Mouse (Mus musculus) right cerebral cortex, postnatal 10 days (tissue): ENCODE results near the gene Zfp553.
"Not testable (repeated sequence)": the region's sequence is repeated elsewhere in the genome, so short reads cannot be mapped to it uniquely, and the experiment has no call there.

Experiments used
- DNase-seq, 2 experiments: peaks; one replicate each; pipeline ENCODE4 v3.0.0; 2021; ENCODE audit warnings: low spot score in 2 of 2

Gene Zfp553

DNA sequence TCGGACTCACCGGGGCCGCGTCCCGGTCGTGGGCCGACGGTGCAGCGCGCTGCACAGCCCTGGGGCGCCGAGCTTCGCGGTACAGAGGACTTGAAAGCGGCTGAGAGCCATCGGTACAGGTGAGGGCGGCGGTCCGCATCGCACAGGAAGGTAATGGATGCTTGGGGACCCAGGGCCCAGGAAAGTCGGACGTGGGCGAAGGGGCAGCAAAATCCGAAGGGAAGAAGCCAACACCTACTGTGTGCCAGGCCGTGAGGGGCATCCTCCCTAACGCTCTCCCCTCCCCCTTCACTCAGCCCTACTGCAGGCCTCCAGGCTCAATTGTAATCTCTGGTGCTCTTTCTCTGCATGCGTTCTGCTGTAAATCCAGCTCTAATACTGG lies 498 bp downstream of the Zfp553 start:
- no peak for DNase-seq

DNA sequence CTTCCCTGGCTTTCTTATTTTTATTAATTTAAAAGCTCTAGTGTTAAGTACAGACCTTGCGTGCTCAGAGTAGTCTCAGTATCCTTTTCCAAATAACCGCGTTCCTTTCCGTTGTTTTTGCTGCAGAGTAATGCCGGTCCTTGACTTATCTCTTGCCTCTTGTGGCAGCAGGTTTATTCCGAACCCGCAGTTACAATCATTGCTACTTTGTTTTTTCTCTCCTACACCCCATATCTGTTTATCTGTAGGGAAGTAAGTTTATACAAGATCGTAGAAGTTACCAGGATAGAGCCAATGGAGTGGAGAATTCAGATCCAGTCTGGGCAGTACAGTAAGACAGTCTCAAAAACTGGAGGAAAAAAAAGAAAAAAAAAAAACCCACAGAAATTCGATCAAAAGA lies 904 bp downstream of the Zfp553 start:
- DNase-seq, result no peak

DNA sequence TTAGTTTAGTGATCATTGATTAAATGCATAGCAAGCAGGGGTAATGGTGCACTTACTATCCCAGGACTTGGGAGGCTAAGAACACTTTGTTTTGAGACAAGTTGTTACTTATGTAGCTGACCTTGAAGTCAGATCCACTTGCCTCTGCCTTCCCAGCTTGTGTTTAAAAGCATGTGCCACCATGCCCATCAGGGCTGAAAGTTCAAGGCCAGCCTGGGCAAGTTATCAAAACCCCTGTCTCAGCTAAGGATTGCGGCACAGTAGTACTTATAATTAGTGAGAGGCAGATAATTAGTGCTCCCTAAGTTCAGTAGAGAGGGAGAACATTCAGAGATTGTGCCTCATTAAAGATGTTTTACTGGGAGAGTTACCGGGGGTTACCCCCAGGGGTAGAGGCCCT lies 1.9 kb downstream of the Zfp553 start:
- no peak for DNase-seq

- DNase-seq, result no peak
Observed at GRCm38 (mm10) chr7:127243361-127243867, 10.6 kb downstream of the Zfp553 start.

- DNase-seq, result peak; percentile 96
Observed at GRCm38 (mm10) chr7:127243870-127244657, 11.2 kb downstream of the Zfp553 start, which contains the start of gene Zfp771. Zfp771 (plus strand) TSS chr7:127244274.

GRCm38 (mm10) chr7:127244658-127245510 lies 12.0 kb downstream of the Zfp553 start:
- DNase-seq, result no peak

GRCm38 (mm10) chr7:127250511-127250910 lies 17.6 kb downstream of the Zfp553 start:
- not testable (repeated sequence) for DNase-seq

GRCm38 (mm10) chr7:127252414-127252813 lies 19.6 kb downstream of the Zfp553 start:
- DNase-seq, result no peak

GRCm38 (mm10) chr7:127253341-127253740 lies 20.5 kb downstream of the Zfp553 start:
- DNase-seq, result no peak

DNA sequence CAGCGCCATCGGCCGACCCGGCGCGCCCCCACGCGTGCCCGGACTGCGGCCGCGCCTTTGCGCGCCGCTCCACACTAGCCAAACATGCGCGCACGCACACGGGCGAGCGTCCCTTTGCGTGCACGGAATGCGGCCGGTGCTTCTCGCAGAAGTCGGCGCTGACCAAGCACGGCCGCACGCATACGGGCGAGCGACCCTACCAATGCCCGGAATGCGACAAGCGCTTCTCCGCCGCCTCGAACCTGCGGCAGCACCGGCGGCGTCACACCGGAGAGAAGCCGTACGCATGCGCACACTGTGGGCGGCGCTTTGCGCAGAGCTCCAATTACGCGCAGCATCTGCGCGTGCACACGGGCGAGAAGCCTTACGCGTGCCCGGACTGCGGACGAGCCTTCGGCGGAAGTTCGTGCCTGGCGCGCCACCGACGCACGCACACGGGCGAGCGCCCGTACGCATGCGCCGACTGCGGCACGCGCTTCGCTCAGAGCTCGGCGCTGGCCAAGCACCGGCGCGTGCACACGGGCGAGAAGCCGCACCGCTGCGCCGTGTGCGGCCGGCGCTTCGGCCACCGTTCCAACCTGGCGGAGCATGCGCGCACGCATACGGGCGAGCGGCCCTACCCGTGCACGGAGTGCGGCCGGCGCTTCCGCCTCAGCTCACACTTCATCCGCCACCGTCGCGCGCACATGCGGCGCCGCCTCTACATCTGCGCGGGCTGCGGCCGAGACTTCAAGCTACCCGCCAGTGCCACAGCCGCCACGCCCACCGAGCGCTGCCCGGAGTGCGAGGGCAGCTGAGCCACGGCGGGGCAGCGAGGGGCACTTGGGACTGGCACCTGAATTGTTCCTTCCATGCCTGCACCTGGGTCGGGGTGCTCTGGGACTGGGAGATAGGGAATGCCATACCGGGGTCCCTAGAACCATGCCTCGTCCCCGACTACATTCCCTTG lies 21.2 kb downstream of the Zfp553 start:
- DNase-seq, result peak; percentile 96 to 98

DNA sequence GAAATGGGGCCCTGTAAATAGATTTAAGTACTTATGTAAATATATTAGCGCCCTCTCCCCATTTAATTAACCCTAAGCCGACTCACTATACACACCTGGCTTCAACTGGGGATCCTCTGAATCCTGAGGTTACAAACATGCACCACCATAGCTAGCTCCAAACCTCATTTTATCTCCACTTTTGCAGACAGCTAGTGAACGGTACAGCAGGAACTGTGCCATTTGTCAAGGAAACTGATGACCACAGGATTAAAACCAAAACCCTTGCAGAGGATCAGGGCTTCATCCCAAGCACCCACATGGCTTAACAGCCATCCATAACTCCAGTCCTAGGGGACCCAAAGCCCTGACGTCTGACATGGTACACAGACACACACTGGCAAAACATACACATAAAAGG lies 22.1 kb downstream of the Zfp553 start:
- DNase-seq, result no peak

DNA sequence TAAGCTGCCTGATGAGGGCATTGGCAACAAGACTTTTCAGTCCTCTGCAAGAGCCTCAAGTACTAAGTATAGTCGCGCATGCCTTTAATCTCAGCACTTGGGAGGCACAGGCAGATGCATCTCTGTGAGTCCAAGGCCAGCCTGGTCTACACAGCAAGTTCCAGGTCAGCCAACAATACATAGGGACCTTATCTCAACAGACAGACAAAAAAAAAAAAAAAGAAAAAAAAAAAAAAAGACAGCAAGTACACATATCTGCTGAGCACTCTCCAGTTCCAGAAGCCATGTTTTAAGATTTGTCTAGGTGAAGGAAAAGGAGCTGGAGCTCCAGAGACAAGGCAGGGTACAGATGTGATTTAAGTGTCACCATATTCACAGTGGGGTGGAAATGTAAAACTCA lies 23.1 kb downstream of the Zfp553 start:
- no peak for DNase-seq

DNA sequence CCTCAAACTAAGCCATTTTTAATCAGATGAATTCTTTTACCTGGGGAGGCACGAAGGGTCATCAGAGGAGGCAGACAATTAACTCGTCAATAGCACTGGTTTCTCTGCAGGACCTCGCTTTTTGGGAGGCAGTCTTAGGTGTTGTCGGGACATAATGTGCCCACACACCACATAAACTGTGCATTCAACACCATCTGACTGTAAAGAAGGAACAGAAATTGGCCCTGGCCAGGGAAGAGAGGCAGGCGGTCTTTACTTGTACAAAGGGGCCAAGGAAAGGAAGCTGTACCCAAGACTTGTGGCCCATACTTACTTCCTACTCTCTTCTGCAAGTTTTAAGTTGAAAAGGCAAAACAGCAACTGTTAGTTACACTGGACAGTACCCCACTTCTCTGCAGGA lies 23.7 kb downstream of the Zfp553 start:
- peak in 1 of 2 experiments; percentile 47 for DNase-seq

GRCm38 (mm10) chr7:127259186-127259905 lies 26.5 kb downstream of the Zfp553 start:
- DNase-seq, result no peak

- peak; percentile 99 for DNase-seq
Observed at GRCm38 (mm10) chr7:127260309-127261111, 27.6 kb downstream of the Zfp553 start, which contains the start of gene Dctpp1. Dctpp1 (minus strand) TSS chr7:127260709.

GRCm38 (mm10) chr7:127262218-127262961 lies 29.5 kb downstream of the Zfp553 start:
- DNase-seq, result no peak

GRCm38 (mm10) chr7:127263526-127263925 lies 30.7 kb downstream of the Zfp553 start:
- DNase-seq, result no peak

DNA sequence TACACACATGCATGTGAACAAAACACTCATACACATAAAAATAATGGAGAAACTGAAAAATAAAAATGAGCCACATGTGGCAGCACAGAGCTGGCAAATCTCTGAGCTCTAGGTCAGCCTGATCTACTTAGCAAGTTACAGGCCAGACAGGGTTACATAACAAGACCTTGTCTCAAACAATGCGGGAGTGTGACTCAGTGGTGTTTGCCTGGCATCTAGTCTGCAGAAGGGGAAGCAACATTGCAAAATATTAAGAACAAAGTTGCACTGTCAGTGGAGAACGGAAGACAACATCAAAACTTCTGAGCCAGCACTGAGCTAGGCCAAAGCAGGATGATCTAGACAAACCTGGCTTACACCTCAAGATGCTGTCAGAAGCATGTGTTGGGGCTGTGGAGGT lies 37.4 kb downstream of the Zfp553 start:
- no peak for DNase-seq

GRCm38 (mm10) chr7:127270666-127271065 lies 37.8 kb downstream of the Zfp553 start:
- no peak for DNase-seq
